8 mouse cellular contexts compared by ENCODE assay signal in the genomic region with DNA sequence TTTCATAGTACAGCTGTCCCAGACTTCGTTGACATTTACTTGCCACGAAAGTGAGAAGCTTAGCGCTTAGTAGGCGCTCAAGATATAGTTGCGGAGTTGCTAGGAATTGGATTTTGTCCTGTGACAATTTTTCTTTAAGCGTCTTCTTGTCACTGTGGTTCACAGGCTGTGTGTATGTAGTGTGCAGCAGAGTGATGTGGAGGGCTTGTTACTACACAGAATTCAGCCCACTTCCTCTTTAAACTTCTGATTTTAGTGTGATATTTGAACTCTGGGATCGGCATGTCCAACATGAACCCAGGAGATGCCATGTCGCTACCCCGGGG. TPM values are rescaled to one million over a fixed set of nuclear protein-coding genes. Genes with fewer than 3 reads are reported as not detected.
A peak's percentile ranks its signal among the peaks of the same experiment; 100 is the strongest.
DNase-seq lines count a peak whose midpoint lies in the region; ATAC-seq and TF ChIP-seq lines count a peak whose summit lies in the region.

No protein-coding gene starts in this region.

- peak overlapping the region; percentile 95 for H3K4me3 ChIP-seq in heart, postnatal 0 days (ENCODE audit: low read depth, low read length)
- peak overlapping the region; percentile 53 for H3K4me3 ChIP-seq in hindbrain, embryonic 15.5 days
- peak overlapping the region; percentile 62 for H3K4me3 ChIP-seq in midbrain, embryonic 15.5 days

- CTCF ChIA-PET in Patski (lab: Charles Lee): interaction anchor here (0.5 to 0.6 kb wide), 2 partner anchors 16 to 84 kb away, joined by 3 read pairs; no protein-coding TSS in a partner anchor

- H3K4me1 ChIP-seq in heart, postnatal 0 days (ENCODE audit: control insufficient read depth, insufficient read depth): no peaks in the 10 kb centered on the region
- H3K4me1 ChIP-seq in hindbrain, embryonic 15.5 days (replicated peaks): peaks cover 14% of the 10 kb centered on the region
- peaks cover 10% of the 10 kb centered on the region for H3K4me1 ChIP-seq in midbrain, embryonic 15.5 days

- no peak for ATAC-seq in heart, postnatal 0 days (ENCODE audit: insufficient read depth, low read depth)
- ATAC-seq in Patski: peak; percentile 1
- no peak for ATAC-seq in hindbrain, embryonic 15.5 days (ENCODE audit: low FRiP score, low read depth)
- ATAC-seq in midbrain, embryonic 15.5 days (replicated peaks): peak; percentile 15

- no peaks in the 10 kb centered on the region for H3K27me3 ChIP-seq in heart, postnatal 0 days (ENCODE audit: control insufficient read depth, insufficient read depth, low read length)
- H3K27me3 ChIP-seq in Patski: no peaks in the 10 kb centered on the region
- H3K27me3 ChIP-seq in hindbrain, embryonic 15.5 days: no peaks in the 10 kb centered on the region
- no peaks in the 10 kb centered on the region for H3K27me3 ChIP-seq in midbrain, embryonic 15.5 days (replicated peaks)

- peak overlapping the region; percentile 87 for H3K27ac ChIP-seq in heart, postnatal 0 days (ENCODE audit: low read depth)
- H3K27ac ChIP-seq in hindbrain, embryonic 15.5 days (replicated peaks): peak overlapping the region; percentile 75; the same call in 1 of the 2 replicates
- peak overlapping the region; percentile 83 for H3K27ac ChIP-seq in midbrain, embryonic 15.5 days

- no peaks in the 10 kb centered on the region for H3K9me3 ChIP-seq in heart, postnatal 0 days (replicated peaks; ENCODE audit: control insufficient read depth, low read length)
- H3K9me3 ChIP-seq in hindbrain, embryonic 15.5 days: no peaks in the 10 kb centered on the region
- no peaks in the 10 kb centered on the region for H3K9me3 ChIP-seq in midbrain, embryonic 15.5 days

- peak overlapping the region; percentile 98 for H3K4me2 ChIP-seq in heart, postnatal 0 days (ENCODE audit: low read depth, low read length)
- H3K4me2 ChIP-seq in hindbrain, embryonic 15.5 days: peak overlapping the region; percentile 82
- peak overlapping the region; percentile 59 for H3K4me2 ChIP-seq in midbrain, embryonic 15.5 days

- in situ Hi-C loops in Patski (cut with MboI; ENCODE audit: low pct_unique_long_range_greater_than_20kb): no loop called here

- POLR2A ChIA-PET in Patski (lab: Charles Lee): no interaction called here

- no peak for DNase-seq in heart, postnatal 0 days (ENCODE audit: low spot score)
- no peak for DNase-seq in heart, adult 9 months (ENCODE audit: low spot score in 2 of 2)
- no peak for DNase-seq in Patski (ENCODE audit: low read depth, low spot score)
- DNase-seq in spleen, postnatal 10 days (ENCODE audit: low spot score in 2 of 2): no peak
- no peak for DNase-seq in frontal cortex, postnatal 14 days (ENCODE audit: low spot score in 2 of 2)
- no peak for DNase-seq in right cerebral cortex, postnatal 10 days (ENCODE audit: low spot score in 2 of 2)

- no peak for TF ChIP-seq CTCF in heart, postnatal 0 days (IDR thresholded peaks at IDR 0.05; ENCODE audit: low read depth)
- no peak for TF ChIP-seq CTCF in Patski (IDR thresholded peaks at IDR 0.05)

- peak overlapping the region; percentile 80 for H3K9ac ChIP-seq in heart, postnatal 0 days (replicated peaks; ENCODE audit: low read depth, low read length)
- H3K9ac ChIP-seq in hindbrain, embryonic 15.5 days: peak overlapping the region; percentile 67
- H3K9ac ChIP-seq in midbrain, embryonic 15.5 days: peak overlapping the region; percentile 60

- H3K36me3 ChIP-seq in heart, postnatal 0 days (replicated peaks; ENCODE audit: control insufficient read depth, insufficient read depth, low read length): no peaks in the 10 kb centered on the region
- no peaks in the 10 kb centered on the region for H3K36me3 ChIP-seq in hindbrain, embryonic 15.5 days
- no peaks in the 10 kb centered on the region for H3K36me3 ChIP-seq in midbrain, embryonic 15.5 days (replicated peaks)

- 38% methylated on average over 9 of the region's 9 CpGs for WGBS in heart, postnatal 0 days
- 62% methylated on average over 9 of the region's 9 CpGs for WGBS in hindbrain, embryonic 15.5 days
- 51% methylated on average over 9 of the region's 9 CpGs for WGBS in midbrain, embryonic 15.5 days

- TF ChIP-seq EP300 in heart, postnatal 0 days (IDR thresholded peaks at IDR 0.05; ENCODE audit: low read depth): no peak

RNA-seq across cellular contexts. Expression of a gene that starts 0.7 kb away (rescaled TPM):
- 30.3 and 33.2 TPM in 2 replicates for total RNA-seq in heart, postnatal 0 days (2014; rRNA removed; ENCODE audit: low replicate concordance)
- 22.1 and 23.4 TPM in 2 replicates for polyA plus RNA-seq in heart, postnatal 0 days (2015; fragmentation: Nextera tagmentation; extraction: Ambion mirVana)
- polyA plus RNA-seq in Patski (2021): 23.1 TPM
- polyA plus RNA-seq in hindbrain, embryonic 15.5 days (2015; fragmentation: Nextera tagmentation; extraction: Ambion mirVana): 36.4 and 38.0 TPM in 2 replicates
- 38.8 and 43.3 TPM in 2 replicates for polyA plus RNA-seq in midbrain, embryonic 15.5 days (2015; fragmentation: Nextera tagmentation; extraction: Ambion mirVana)

RNA-seq across cellular contexts. Expression of a gene that starts 37.3 kb away (rescaled TPM):
- not detected in 2 replicates for total RNA-seq in heart, postnatal 0 days (2014; rRNA removed; ENCODE audit: low replicate concordance)
- not detected in 2 replicates for polyA plus RNA-seq in heart, postnatal 0 days (2015; fragmentation: Nextera tagmentation; extraction: Ambion mirVana)
- polyA plus RNA-seq in Patski (2021): 0.14 TPM
- not detected in 2 replicates for polyA plus RNA-seq in hindbrain, embryonic 15.5 days (2015; fragmentation: Nextera tagmentation; extraction: Ambion mirVana)
- not detected in 2 replicates for polyA plus RNA-seq in midbrain, embryonic 15.5 days (2015; fragmentation: Nextera tagmentation; extraction: Ambion mirVana)

Comparison
In these comparisons a context has a peak if more than half of its experiments do, and no peak if none do; other contexts are left out.
1. ATAC-seq: peak in Patski (single experiment) and midbrain, embryonic 15.5 days (single experiment); none in heart, postnatal 0 days (single experiment) and hindbrain, embryonic 15.5 days (single experiment).
2. Peak in every context shown above with its lines, with median percentiles within 50 percentile points of each other: H3K27ac ChIP-seq, H3K4me2 ChIP-seq, H3K4me3 ChIP-seq and H3K9ac ChIP-seq.